Mouse (Mus musculus): ENCODE measurements at regions not wholly inside any gene's neighbourhood (a gene's known extent, or its start where the extent isn't known, plus 50 kb on each side); places are given as distances from the start of the nearest gene placed in this dataset.
A peak's percentile ranks its signal among the peaks of the same experiment; 100 is the strongest.

DNA sequence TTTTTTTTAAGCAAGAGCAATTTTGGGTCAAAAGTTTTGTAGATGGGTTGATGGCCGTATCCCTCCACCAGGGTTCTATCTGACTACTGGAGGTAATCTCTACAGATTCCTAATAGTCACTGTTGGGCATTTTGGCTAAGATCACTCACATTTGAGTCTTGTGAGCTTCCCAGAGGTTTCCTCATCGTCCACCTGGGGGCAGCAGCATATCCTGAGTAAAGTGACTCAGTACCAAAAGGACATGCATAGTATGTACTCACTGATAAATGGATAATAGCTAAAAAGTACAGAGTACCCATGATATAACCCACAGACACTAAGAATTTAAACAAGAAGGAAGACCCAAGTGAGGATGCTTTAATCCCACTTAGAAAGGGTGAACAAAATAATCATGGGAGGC, 1390.0 kb downstream of the Amy2a5 start:
- peak in 1 of 2 experiments; percentile 17 for DNase-seq (ENCODE audit: extremely low spot score in 1 of 2, low spot score in 1 of 2)

Measured in frontal cortex, adult 2 months (tissue).